ENCODE assay signal across 23 mouse cellular contexts in genomic region chr8:121511751-121512150, GRCm38 (mm10). TPM values are rescaled to one million over a fixed set of nuclear protein-coding genes. Genes with fewer than 3 reads are reported as not detected.
"Had no signal": no experiment of that assay in that cellular context is flagged by ENCODE, and none has a peak within 500 bp of the region (broad histone marks: within the 10 kb centered on the region; RNA-seq: fewer than 3 reads in every experiment).

No protein-coding gene starts in this region.

- H3K4me3 ChIP-seq: kidney, embryonic 15.5 days; left cerebral cortex, adult 2 months; liver, embryonic 15.5 days; megakaryocyte, embryonic 14.5 days; midbrain, embryonic 12.5 days; neural tube, embryonic 13.5 days had no signal

- H3K27ac ChIP-seq: kidney, embryonic 15.5 days; left cerebral cortex, adult 2 months; liver, embryonic 15.5 days; macrophage; midbrain, embryonic 12.5 days; neural tube, embryonic 13.5 days had no signal

- ATAC-seq: intestine, embryonic 16.5 days had no signal

- H3K4me1 ChIP-seq: liver, embryonic 15.5 days; megakaryocyte, embryonic 14.5 days; neural tube, embryonic 13.5 days had no signal

- H3K9ac ChIP-seq: kidney, embryonic 15.5 days; liver, embryonic 15.5 days; lung, embryonic 14.5 days; midbrain, embryonic 12.5 days; neural tube, embryonic 13.5 days had no signal

- DNase-seq: kidney, adult 2 months; kidney, postnatal 14 days; lung, embryonic 14.5 days; lung, postnatal 14 days; right cerebral cortex, adult 18-20 months; right cerebral cortex, postnatal 25 days; thymus, postnatal 36 days had no signal

- H3K36me3 ChIP-seq: kidney, embryonic 15.5 days; liver, embryonic 15.5 days; midbrain, embryonic 12.5 days; neural tube, embryonic 13.5 days had no signal

- H3K9me3 ChIP-seq: kidney, embryonic 15.5 days; liver, embryonic 15.5 days; megakaryocyte, embryonic 14.5 days; midbrain, embryonic 12.5 days; neural tube, embryonic 13.5 days had no signal

- H3K4me2 ChIP-seq: kidney, embryonic 15.5 days; liver, embryonic 15.5 days; lung, embryonic 14.5 days; midbrain, embryonic 12.5 days; neural tube, embryonic 13.5 days had no signal

RNA-seq across cellular contexts. Expression of gene 1700018B08Rik, which starts 32.4 kb away (rescaled TPM):
- total RNA-seq: layer of hippocampus, postnatal 25 days; left cerebral cortex, adult 2 months; left cerebral cortex, postnatal 25 days; liver, adult 2 months; monocyte, adult 5-6 weeks had no signal
- polyA plus RNA-seq: intestine, embryonic 16.5 days; kidney, adult 2 months; kidney, embryonic 15.5 days; large intestine, adult 2 months; liver, adult 2 months; liver, embryonic 15.5 days; lung, embryonic 14.5 days; macrophage; midbrain, embryonic 12.5 days; neural tube, embryonic 13.5 days; small intestine, adult 2 months; stomach, embryonic 16.5 days; thymus, postnatal 0 days had no signal
